Mouse (Mus musculus): ENCODE data around the gene Evx2. TPM values are rescaled to one million over a fixed set of nuclear protein-coding genes. Genes with fewer than 3 reads are reported as not detected.

Gene Evx2
- polyA plus RNA-seq, 1 experiment from 2014 or later = 0.47 TPM

- peak; percentile 48 for DNase-seq (ENCODE audit: low spot score)
- Histone ChIP-seq H3K36me3 (no peaks in the 10 kb centered on the region), H3K27me3 (ENCODE audit: insufficient read depth, poor library complexity, severe bottlenecking) (peaks cover 100% of the 10 kb centered on the region), H3K9me3 (no peaks in the 10 kb centered on the region), H3K27ac (no peak overlapping the region), H3K4me1 (replicated peaks) (peaks cover 17% of the 10 kb centered on the region), H3K4me3 (no peak overlapping the region)
- WGBS = under 1% methylated on average over 18 of the region's 18 CpGs
Observed at GRCm38 (mm10) chr2:74683471-74683951, 24.2 kb upstream of the Evx2 start.

GRCm38 (mm10) chr2:74682796-74683195 is 23.4 kb upstream of the Evx2 start:
- Histone ChIP-seq H3K27ac (no peak overlapping the region), H3K4me1 (replicated peaks) (peaks cover 17% of the 10 kb centered on the region), H3K27me3 (ENCODE audit: insufficient read depth, poor library complexity, severe bottlenecking) (peaks cover 100% of the 10 kb centered on the region), H3K4me3 (peak overlapping the region; percentile 32), H3K9me3 (no peaks in the 10 kb centered on the region), H3K36me3 (no peaks in the 10 kb centered on the region)
- WGBS = 1% methylated on average over 51 of the region's 51 CpGs
- DNase-seq (ENCODE audit: low spot score) = peak; percentile 52

GRCm38 (mm10) chr2:74681594-74682531 is 22.5 kb upstream of the Evx2 start:
- peak; percentile 64 for DNase-seq (ENCODE audit: low spot score)
- H3K4me1 ChIP-seq (replicated peaks) = peaks cover 17% of the 10 kb centered on the region
- H3K36me3 ChIP-seq = no peaks in the 10 kb centered on the region
- peak overlapping the region; percentile 32 for H3K4me3 ChIP-seq
- no peaks in the 10 kb centered on the region for H3K9me3 ChIP-seq
- peaks cover 100% of the 10 kb centered on the region for H3K27me3 ChIP-seq (ENCODE audit: insufficient read depth, poor library complexity, severe bottlenecking)
- H3K27ac ChIP-seq = no peak overlapping the region
- under 1% methylated on average over 78 of the region's 78 CpGs for WGBS

GRCm38 (mm10) chr2:74680561-74681398 is 21.4 kb upstream of the Evx2 start:
- Histone ChIP-seq H3K36me3 (no peaks in the 10 kb centered on the region), H3K4me3 (no peak overlapping the region), H3K27me3 (ENCODE audit: insufficient read depth, poor library complexity, severe bottlenecking) (peaks cover 100% of the 10 kb centered on the region), H3K9me3 (no peaks in the 10 kb centered on the region), H3K4me1 (replicated peaks) (peaks cover 17% of the 10 kb centered on the region), H3K27ac (no peak overlapping the region)
- WGBS = under 1% methylated on average over 21 of the region's 21 CpGs
- DNase-seq (ENCODE audit: low spot score) = no peak

DNA sequence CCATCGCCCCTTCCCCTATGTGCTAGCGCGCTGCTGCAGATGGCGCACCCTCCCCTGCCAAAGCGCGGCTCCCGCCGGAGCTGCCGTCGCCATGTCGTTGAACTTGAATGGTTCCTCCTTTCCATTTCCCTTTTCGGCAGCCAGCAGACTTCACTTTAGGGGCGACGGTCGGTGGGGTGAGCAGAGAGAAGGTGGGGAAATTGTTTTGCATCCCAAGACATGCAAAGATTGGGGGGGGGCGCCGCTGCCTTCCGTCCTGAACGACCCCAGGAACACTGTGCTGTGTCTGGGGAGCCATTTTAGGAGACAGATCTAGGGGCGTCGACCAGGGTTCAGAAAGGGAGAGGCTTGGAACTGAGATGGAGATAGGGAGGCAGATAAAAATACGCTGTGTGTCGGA is 20.6 kb upstream of the Evx2 start:
- no peaks in the 10 kb centered on the region for H3K9me3 ChIP-seq
- DNase-seq (ENCODE audit: low spot score) = no peak
- WGBS = 1% methylated on average over 23 of the region's 23 CpGs
- H3K36me3 ChIP-seq = no peaks in the 10 kb centered on the region
- peaks cover 19% of the 10 kb centered on the region for H3K4me1 ChIP-seq (replicated peaks)
- peaks cover 100% of the 10 kb centered on the region for H3K27me3 ChIP-seq (ENCODE audit: insufficient read depth, poor library complexity, severe bottlenecking)
- no peak overlapping the region for H3K4me3 ChIP-seq
- H3K27ac ChIP-seq = no peak overlapping the region

DNA sequence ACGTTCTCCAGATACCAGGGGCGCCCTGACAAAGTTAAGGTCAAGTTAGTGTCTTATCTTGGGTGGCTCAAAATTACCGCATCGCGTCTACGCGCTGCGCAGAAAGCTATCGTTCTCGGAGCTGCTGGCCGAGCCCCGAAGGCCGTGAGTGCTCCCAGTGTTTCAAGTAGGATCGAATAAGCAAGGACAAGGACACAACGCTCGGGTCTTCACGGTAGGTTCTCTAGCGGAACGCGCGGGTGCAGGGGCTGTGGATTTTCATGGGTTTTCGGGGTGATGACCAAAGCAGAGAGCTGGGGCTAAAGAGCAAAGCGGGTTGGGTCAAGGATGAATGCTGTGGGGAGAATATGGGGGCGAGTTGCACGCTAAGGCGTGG is 20.2 kb upstream of the Evx2 start:
- peaks cover 19% of the 10 kb centered on the region for H3K4me1 ChIP-seq (replicated peaks)
- H3K36me3 ChIP-seq = no peaks in the 10 kb centered on the region
- no peaks in the 10 kb centered on the region for H3K9me3 ChIP-seq
- peaks cover 100% of the 10 kb centered on the region for H3K27me3 ChIP-seq (ENCODE audit: insufficient read depth, poor library complexity, severe bottlenecking)
- WGBS = 1% methylated on average over 26 of the region's 26 CpGs
- H3K27ac ChIP-seq = no peak overlapping the region
- no peak for DNase-seq (ENCODE audit: low spot score)
- no peak overlapping the region for H3K4me3 ChIP-seq

DNA sequence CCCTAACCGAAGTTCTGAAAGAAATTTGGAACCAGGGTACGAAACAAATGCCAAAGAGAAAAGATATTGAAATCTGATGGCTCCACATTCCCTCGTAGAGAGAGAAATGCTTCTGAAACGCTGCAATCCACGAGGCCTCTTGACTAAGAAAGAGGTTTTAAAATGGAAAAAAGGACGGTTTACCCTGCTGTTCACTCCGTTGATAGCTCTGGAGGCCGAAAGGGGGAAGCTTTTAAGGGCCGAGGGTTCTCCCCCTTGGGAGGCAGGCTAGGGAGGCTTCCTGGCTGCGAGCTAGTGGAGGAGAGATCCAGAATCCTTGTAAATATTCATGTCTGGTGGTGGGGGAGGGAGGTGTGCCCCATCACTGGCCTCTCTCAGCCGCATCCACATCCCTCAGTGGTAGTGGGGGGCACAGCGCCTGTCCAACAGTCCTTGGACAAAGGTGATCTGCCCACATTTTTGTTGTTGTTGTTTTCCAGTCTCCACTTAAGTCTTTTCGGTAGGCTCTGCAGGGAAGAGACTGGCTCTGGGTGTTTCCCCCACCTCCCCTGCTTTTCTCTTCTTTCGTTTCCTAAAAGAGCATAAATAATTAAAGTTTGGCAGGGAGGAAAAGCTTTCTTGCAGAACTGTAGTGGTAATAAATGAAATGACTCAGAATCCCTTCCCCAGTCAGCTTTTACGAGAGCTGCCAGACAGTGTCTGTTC is 19.7 kb upstream of the Evx2 start, which contains the start of gene Hoxd11:
TSS of gene Hoxd11 (plus strand) at position 667 of the 705 bp plus-strand sequence.
- no peak for DNase-seq (ENCODE audit: low spot score)
- peaks cover 19% of the 10 kb centered on the region for H3K4me1 ChIP-seq (replicated peaks)
- 2% methylated on average over 15 of the region's 15 CpGs for WGBS
- H3K4me3 ChIP-seq = no peak within 1 kb of the TSS
- H3K27me3 ChIP-seq (ENCODE audit: insufficient read depth, poor library complexity, severe bottlenecking) = peaks cover 100% of the 10 kb centered on the region
- H3K27ac ChIP-seq = no peak within 1 kb of the TSS
- no peaks in the 10 kb centered on the region for H3K9me3 ChIP-seq
- H3K36me3 ChIP-seq = no peaks in the 10 kb centered on the region

DNA sequence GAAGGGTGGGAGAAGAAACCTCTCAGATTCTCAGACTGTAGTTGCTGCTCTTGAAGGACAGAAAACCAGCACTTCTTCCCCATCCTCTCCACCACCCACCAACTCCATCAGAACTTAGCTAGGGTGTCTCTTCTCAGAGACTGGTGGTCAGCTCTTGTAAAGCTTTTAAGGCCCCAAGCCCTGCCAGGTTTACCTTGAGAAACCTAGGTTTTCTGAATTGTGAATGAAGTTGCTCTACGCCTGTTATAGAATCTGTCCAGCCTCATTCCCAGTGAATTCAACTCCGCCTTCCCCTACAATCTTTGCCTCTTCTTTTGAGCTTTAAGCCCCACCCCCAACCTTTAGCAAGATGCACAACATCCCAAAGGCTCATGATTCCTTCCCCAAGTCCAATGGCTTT is 17.7 kb upstream of the Evx2 start:
- no peaks in the 10 kb centered on the region for H3K9me3 ChIP-seq
- 16% methylated on average over 2 of the region's 2 CpGs for WGBS
- H3K27ac ChIP-seq = no peak overlapping the region
- peak; percentile 36 for DNase-seq (ENCODE audit: low spot score)
- peaks cover 16% of the 10 kb centered on the region for H3K4me1 ChIP-seq (replicated peaks)
- no peak overlapping the region for H3K4me3 ChIP-seq
- peaks cover 100% of the 10 kb centered on the region for H3K27me3 ChIP-seq (ENCODE audit: insufficient read depth, poor library complexity, severe bottlenecking)
- no peaks in the 10 kb centered on the region for H3K36me3 ChIP-seq

GRCm38 (mm10) chr2:74676376-74677052 is 17.2 kb upstream of the Evx2 start:
- H3K27ac ChIP-seq = no peak overlapping the region
- peaks cover 100% of the 10 kb centered on the region for H3K27me3 ChIP-seq (ENCODE audit: insufficient read depth, poor library complexity, severe bottlenecking)
- no peaks in the 10 kb centered on the region for H3K36me3 ChIP-seq
- WGBS = 2% methylated on average over 9 of the region's 9 CpGs
- H3K4me1 ChIP-seq (replicated peaks) = peaks cover 10% of the 10 kb centered on the region
- peak; percentile 41 for DNase-seq (ENCODE audit: low spot score)
- H3K9me3 ChIP-seq = no peaks in the 10 kb centered on the region
- H3K4me3 ChIP-seq = no peak overlapping the region

DNA sequence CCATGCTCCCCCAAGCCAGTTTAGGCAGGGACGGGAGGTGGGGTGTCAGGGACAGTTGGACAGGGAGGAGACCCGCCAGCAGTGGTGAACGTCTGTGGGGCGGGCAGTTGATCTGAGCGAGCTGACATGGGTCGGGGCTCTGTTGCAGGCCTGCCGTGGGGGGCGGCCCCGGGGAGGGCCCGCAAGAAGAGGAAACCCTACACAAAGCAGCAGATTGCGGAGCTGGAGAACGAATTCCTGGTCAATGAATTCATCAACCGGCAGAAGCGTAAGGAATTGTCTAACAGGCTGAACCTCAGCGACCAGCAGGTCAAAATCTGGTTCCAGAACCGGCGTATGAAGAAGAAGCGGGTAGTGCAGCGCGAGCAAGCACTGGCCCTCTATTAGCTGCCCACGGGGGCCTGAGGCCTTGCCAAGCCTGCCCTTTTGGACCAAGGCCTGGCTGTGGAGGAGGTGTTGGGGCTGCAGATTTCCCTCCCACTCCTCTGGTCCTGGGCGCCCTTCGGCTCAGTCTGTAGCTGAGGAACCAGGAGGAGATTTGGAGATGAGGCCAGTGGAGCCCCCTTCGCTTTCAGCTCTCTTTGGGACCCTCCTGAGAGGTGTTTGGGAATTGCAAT is 16.4 kb upstream of the Evx2 start:
- DNase-seq (ENCODE audit: low spot score) = peak; percentile 45
- H3K4me3 ChIP-seq = no peak overlapping the region
- H3K4me1 ChIP-seq (replicated peaks) = peaks cover 9% of the 10 kb centered on the region; the same call in 1 of the 2 replicates
- no peak overlapping the region for H3K27ac ChIP-seq
- H3K27me3 ChIP-seq (ENCODE audit: insufficient read depth, poor library complexity, severe bottlenecking) = peaks cover 100% of the 10 kb centered on the region
- 3% methylated on average over 24 of the region's 24 CpGs for WGBS
- no peaks in the 10 kb centered on the region for H3K36me3 ChIP-seq
- no peaks in the 10 kb centered on the region for H3K9me3 ChIP-seq

GRCm38 (mm10) chr2:74674881-74675665 is 15.7 kb upstream of the Evx2 start, which contains the start of gene Hoxd12:
Hoxd12 (plus strand) TSS chr2:74675013.
- H3K27me3 ChIP-seq (ENCODE audit: insufficient read depth, poor library complexity, severe bottlenecking) = peaks cover 100% of the 10 kb centered on the region
- H3K27ac ChIP-seq = no peak within 1 kb of the TSS
- no peaks in the 10 kb centered on the region for H3K9me3 ChIP-seq
- no peaks in the 10 kb centered on the region for H3K36me3 ChIP-seq
- WGBS = 1% methylated on average over 47 of the region's 47 CpGs
- peaks cover 9% of the 10 kb centered on the region; the same call in 1 of the 2 replicates for H3K4me1 ChIP-seq (replicated peaks)
- H3K4me3 ChIP-seq = no peak within 1 kb of the TSS
- peak; percentile 48 for DNase-seq (ENCODE audit: low spot score)

Measured in hindbrain, embryonic 10.5 days (tissue).